Mouse (Mus musculus) intestine, embryonic 16.5 days (tissue): ENCODE results near the gene Dlx6. TPM values are rescaled to one million over a fixed set of nuclear protein-coding genes. Genes with fewer than 3 reads are reported as not detected.
A peak's percentile ranks its signal among the peaks of the same experiment; 100 is the strongest.

ENCODE experiments used
- ATAC-seq: fragments of 200-750 bp; cut with Nextera tagmentation; 2 replicates; pipeline ENCODE4 v1.8.0; 2017; ENCODE audit warnings: moderate TSS enrichment, moderate library complexity
- H3K27ac ChIP-seq: fragments of 300-500 bp; sonication (generic); 2 replicates; pipeline ENCODE4 v1.5.1; 2014; ENCODE audit warnings: mild to moderate bottlenecking, low read length
- H3K27me3 ChIP-seq: fragments of 300-500 bp; sonication (generic); replicated peaks from 2 replicates; pipeline ENCODE4 v1.6.1; 2014; ENCODE audit warnings: low read length, control low read depth, mixed read lengths; ENCODE audit not compliant: control insufficient read depth, insufficient read depth
- H3K36me3 ChIP-seq: fragments of 300-500 bp; sonication (generic); 2 replicates; pipeline ENCODE4 v1.6.1; 2014; ENCODE audit warnings: low read length, control low read depth; ENCODE audit not compliant: control insufficient read depth, insufficient read depth
- H3K4me1 ChIP-seq: fragments of 300-500 bp; sonication (generic); 2 replicates; pipeline ENCODE4 v1.6.1; 2014; ENCODE audit warnings: low read length, control low read depth, mixed read lengths; ENCODE audit not compliant: control insufficient read depth, insufficient read depth
- H3K4me2 ChIP-seq: fragments of 300-500 bp; sonication (generic); 2 replicates; pipeline ENCODE4 v1.6.1; 2014; ENCODE audit warnings: low read depth, low read length, control low read depth
- H3K4me3 ChIP-seq: fragments of 300-500 bp; sonication (generic); 2 replicates; pipeline ENCODE4 v1.5.1; 2014; ENCODE audit warnings: mild to moderate bottlenecking, low read length
- H3K9ac ChIP-seq: fragments of 300-500 bp; sonication (generic); 2 replicates; pipeline ENCODE4 v1.6.1; 2014; ENCODE audit warnings: low read depth, low read length
- H3K9me3 ChIP-seq: fragments of 300-500 bp; sonication (generic); 2 replicates; pipeline ENCODE4 v1.6.1; 2016; ENCODE audit warnings: low read length, control low read depth; ENCODE audit not compliant: control insufficient read depth
- WGBS: fragments of 180-500 bp; shearing (Covaris S2); extraction: QIAGEN DNeasy Blood & Tissue Kit; methylation state at CpG from one replicate; pipeline ENCODE4 v1.1.7; 2014; 5-methylcytosine and 5-hydroxymethylcytosine counted together
- polyA plus RNA-seq: library from polyadenylated mRNA; unstranded; fragments of >200 nt; fragmentation: Nextera tagmentation; extraction: Ambion mirVana; gene quantifications from 2 replicates; pipeline ENCODE4 v1.2.1, GENCODE M21; 2015

Dlx6 gene
- polyA plus RNA-seq, 1 experiment from 2014 or later, result not detected

DNA sequence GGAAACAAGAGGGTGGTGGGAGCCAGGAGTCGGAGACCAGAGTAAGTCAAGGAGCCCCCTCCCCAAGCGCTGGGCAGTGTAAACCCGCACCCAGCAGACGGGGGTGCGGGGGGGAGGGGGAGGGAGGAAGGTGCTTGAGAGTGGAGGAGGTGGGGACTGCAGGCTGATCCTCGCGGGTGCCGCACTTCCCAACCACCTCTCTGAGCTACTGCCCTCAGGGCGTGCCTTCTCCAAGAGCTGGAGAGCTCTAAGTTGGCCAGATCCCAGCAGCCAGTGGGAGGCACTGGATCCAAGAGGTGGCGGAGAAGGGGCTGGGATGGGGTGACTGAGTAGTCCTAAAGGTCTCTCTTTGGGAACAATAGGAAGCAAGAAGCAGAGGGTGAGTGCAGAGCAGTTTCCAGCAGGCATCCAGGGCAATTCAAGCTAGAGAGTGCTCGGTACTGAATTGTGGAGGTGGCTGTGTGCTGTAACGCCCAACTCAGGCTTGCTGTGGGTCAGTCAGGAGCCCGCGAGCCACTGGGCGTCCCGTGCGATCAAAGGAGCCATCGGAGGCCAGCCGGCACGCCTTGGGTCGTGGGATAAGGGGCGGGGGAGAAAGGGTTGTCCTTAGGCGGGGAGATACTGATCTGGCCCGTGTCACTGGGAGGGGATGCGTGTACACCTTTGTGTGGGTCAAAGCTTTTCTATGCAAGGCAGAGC, 11.1 kb downstream of the Dlx6 start:
- WGBS, result 1% methylated on average over 25 of the region's 25 CpGs

DNA sequence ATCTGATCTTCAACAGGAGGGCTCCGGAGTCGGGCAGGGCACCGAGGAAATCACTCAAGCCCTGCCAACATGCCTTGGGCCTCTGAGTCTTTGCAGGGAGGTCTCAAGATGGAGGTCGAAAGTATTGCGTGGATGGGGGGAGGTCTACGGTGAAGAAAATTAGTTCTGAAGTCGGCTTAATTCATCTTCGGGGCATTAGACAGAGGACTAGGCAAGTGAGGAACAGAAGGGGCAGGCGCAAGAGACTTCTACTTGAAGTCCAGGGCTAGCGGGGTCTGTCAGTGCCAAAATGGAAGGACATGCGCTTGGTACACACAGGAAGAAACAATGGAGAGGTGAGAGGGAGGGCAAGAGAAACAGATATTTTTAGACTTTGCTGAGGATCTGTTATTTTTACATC, 12.0 kb downstream of the Dlx6 start:
- ATAC-seq, result no peak
- H3K27ac ChIP-seq, result no peak overlapping the region
- 3% methylated on average over 11 of the region's 11 CpGs for WGBS

More for the DNA sequence above, 11.1 kb downstream of the Dlx6 start:
- no peaks in the 10 kb centered on the region for H3K9me3 ChIP-seq
- no peak overlapping the region for H3K4me3 ChIP-seq
- H3K4me1 ChIP-seq, result no peaks in the 10 kb centered on the region
- ATAC-seq, result peak; percentile 34; the same call in 1 of the 2 replicates
- no peaks in the 10 kb centered on the region for H3K36me3 ChIP-seq
- H3K27me3 ChIP-seq, result peaks cover 73% of the 10 kb centered on the region
- no peak overlapping the region for H3K4me2 ChIP-seq
- H3K27ac ChIP-seq, result no peak overlapping the region
- no peak overlapping the region for H3K9ac ChIP-seq

DNA sequence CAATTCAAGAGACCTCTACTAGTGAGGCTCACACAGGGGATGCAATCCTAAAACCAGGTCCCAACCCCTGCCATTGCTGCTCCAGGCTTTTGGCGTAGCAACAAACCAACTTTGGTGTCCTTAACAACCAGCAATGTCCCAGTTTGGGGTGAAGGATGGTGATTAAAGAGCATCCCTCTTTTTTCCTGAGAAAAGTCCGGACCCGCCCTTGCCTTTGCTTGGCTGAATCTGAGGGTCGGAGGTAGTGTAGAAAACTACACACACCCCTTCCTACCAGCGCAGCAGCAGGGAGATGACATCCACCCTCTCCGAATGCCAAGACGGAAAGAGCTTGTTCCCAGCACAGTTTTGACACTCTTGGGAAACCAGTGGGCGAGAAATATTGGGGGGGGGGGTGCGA, 12.5 kb downstream of the Dlx6 start:
- no peak for ATAC-seq
- no peak overlapping the region for H3K4me2 ChIP-seq
- no peak overlapping the region for H3K9ac ChIP-seq
- 3% methylated on average over 9 of the region's 9 CpGs for WGBS
- H3K27ac ChIP-seq, result no peak overlapping the region
- H3K4me1 ChIP-seq, result no peaks in the 10 kb centered on the region
- H3K4me3 ChIP-seq, result no peak overlapping the region
- H3K27me3 ChIP-seq, result peaks cover 70% of the 10 kb centered on the region
- no peaks in the 10 kb centered on the region for H3K9me3 ChIP-seq
- H3K36me3 ChIP-seq, result no peaks in the 10 kb centered on the region

More for the DNA sequence above, 12.0 kb downstream of the Dlx6 start:
- Histone ChIP-seq H3K4me1 (no peaks in the 10 kb centered on the region), H3K4me2 (no peak overlapping the region), H3K27me3 (peaks cover 72% of the 10 kb centered on the region), H3K9me3 (no peaks in the 10 kb centered on the region), H3K4me3 (no peak overlapping the region), H3K9ac (no peak overlapping the region), H3K36me3 (no peaks in the 10 kb centered on the region)

DNA sequence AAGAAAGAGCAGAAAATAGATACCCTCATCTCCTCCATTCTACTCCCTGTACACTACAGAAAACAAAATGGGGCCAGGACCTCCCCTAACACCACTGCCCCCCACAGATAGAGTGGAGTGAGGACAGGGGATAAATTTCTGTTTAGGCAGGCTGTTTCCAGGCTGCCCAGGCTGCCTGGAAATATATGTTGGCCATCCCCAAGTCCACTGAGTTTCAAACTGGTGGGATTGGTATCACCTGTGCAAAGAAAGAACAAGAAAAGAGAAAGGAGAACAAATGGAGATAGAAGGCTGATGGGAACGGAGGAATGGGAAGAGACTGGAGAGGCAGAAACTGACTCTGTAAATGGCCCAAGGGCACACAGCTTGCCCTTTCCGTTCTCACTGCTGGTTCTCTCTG, 13.1 kb downstream of the Dlx6 start:
- Histone ChIP-seq H3K9me3 (no peaks in the 10 kb centered on the region), H3K4me1 (peaks cover 3% of the 10 kb centered on the region), H3K9ac (no peak overlapping the region), H3K27me3 (peaks cover 75% of the 10 kb centered on the region), H3K4me2 (no peak overlapping the region), H3K4me3 (no peak overlapping the region), H3K27ac (no peak overlapping the region), H3K36me3 (no peaks in the 10 kb centered on the region)
- WGBS, result 2% methylated on average over 2 of the region's 2 CpGs
- no peak for ATAC-seq

DNA sequence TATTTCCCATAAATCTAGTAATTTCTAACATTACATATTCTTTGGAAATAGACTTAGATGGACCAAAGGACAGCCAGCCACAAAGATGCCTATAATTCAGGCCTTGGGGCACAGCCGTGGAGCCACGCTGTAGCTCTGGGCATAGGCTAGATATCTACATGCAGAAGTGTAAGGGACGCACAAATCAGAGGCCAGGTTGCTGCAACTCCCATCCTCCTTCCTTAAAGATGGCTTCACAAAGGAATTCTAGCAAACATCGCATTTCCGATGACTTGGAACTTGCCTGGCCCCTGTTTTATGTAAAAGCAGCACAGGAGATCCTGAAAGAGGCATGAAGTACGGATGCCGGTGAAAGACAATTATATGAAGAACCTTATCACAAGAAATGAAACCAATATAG, 13.6 kb downstream of the Dlx6 start:
- Histone ChIP-seq H3K27ac (no peak overlapping the region), H3K27me3 (peaks cover 80% of the 10 kb centered on the region), H3K4me2 (no peak overlapping the region), H3K36me3 (no peaks in the 10 kb centered on the region), H3K9ac (no peak overlapping the region), H3K4me3 (no peak overlapping the region), H3K4me1 (peaks cover 7% of the 10 kb centered on the region), H3K9me3 (no peaks in the 10 kb centered on the region)
- WGBS, result 9% methylated on average over 7 of the region's 7 CpGs
- no peak for ATAC-seq

DNA sequence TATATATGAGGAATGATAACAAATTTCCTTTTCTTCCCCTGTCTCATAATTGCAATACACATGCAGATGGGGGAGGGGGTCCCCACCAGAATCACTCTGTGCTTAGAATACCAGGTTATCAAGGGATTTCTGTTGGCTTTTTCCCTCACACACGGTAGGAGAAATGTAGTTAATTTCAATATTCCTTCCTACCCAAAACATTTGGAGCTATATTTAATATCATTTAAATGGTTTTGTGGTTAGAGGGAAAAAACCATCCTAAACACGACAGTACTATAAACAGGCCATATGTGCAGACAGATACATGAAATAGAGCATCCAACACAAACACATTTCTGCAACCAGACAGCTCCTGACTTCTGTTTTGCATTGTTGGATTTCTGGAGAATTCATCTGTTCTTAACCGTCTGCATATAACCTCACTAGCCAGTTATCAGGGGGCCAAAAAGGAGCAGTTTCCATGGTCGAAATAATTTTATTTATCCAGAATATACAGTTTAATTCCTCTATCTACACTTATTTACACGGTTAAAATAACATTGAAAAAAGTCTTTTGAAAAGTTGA, 14.3 kb downstream of the Dlx6 start:
- Histone ChIP-seq H3K27me3 (peaks cover 80% of the 10 kb centered on the region), H3K4me2 (no peak overlapping the region), H3K9me3 (no peaks in the 10 kb centered on the region), H3K4me1 (peaks cover 7% of the 10 kb centered on the region), H3K4me3 (no peak overlapping the region), H3K27ac (no peak overlapping the region), H3K9ac (no peak overlapping the region), H3K36me3 (no peaks in the 10 kb centered on the region)
- no peak for ATAC-seq
- 12% methylated on average over 5 of the region's 5 CpGs for WGBS

DNA sequence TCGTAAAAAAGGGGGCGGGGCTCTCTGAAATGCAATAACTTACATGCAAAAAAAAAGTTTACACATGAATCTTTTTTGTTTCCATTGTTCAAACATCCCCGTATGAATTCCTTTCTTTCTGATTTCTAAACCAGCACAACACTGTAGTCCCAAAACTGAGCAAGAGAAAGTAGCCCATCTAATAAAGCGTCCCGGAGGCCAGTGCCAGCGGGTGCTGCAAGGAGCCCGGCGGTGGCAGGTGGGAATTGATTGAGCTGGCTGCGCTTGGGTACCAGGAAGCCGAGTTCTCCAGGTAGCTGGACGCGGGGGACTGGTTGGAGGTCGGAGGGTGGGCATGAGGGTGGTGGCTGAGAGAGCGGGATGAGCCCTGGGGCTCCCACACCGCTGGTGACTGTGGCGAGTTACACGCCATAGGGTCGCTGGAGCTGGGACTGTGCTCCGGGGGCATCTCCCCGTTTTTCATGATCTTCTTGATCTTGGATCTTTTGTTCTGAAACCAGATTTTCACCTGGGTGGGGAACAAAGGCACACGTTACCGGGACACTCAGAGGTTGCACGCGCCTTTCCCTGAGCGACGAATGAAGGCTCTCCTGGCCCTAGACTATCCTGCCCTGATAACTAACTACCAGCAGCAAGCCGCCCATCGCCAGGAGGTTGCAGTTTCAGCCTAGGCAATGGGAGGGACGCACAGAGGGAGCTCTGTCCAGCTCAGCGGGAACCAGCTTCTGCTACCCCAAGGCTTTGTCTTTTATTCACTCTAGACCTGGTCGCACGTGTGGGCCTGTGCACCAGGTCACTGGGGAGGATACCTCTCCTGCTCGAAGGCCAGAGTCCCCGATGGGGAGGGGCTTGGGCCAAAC, 15.1 kb downstream of the Dlx6 start:
- Histone ChIP-seq H3K27ac (no peak overlapping the region), H3K4me3 (no peak overlapping the region), H3K9me3 (no peaks in the 10 kb centered on the region), H3K36me3 (no peaks in the 10 kb centered on the region), H3K4me1 (peaks cover 7% of the 10 kb centered on the region), H3K9ac (no peak overlapping the region), H3K27me3 (peaks cover 81% of the 10 kb centered on the region), H3K4me2 (no peak overlapping the region)
- WGBS, result 4% methylated on average over 34 of the region's 34 CpGs
- ATAC-seq, result 0 out of 2 replicates have a peak, but pooled peaks have one; percentile 32

DNA sequence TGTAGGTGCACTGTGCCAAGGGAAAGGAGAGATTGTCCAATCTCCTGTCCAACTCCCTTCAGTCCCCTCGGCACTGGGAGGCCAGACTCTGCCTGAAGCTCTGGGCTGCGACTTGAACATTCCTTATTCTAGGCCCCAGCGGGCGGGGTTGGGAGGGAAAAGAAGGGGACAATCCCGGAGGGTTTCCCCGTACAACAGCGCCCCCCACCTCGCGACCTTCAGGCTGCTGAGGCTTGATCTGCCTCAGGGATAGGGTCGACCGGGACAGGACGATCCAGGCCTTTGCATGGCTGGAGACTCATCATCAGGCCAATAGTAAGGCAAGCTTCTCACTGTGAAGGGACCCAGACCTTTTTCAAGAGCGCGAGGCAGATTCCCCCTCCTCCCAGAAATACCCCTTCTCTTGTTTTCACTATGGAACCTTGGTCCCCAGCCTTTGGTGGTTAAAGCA, 15.7 kb downstream of the Dlx6 start:
- H3K27ac ChIP-seq, result no peak overlapping the region
- no peak for ATAC-seq
- H3K4me2 ChIP-seq, result no peak overlapping the region
- WGBS, result 3% methylated on average over 14 of the region's 14 CpGs
- peaks cover 83% of the 10 kb centered on the region for H3K27me3 ChIP-seq
- H3K36me3 ChIP-seq, result no peaks in the 10 kb centered on the region
- H3K9me3 ChIP-seq, result no peaks in the 10 kb centered on the region
- H3K4me1 ChIP-seq, result peaks cover 7% of the 10 kb centered on the region
- H3K9ac ChIP-seq, result no peak overlapping the region
- no peak overlapping the region for H3K4me3 ChIP-seq
